Mouse (Mus musculus) megakaryocyte, embryonic 14.5 days (primary cell): ENCODE data around the gene Rplp1.

ENCODE experiments used
- FLI1 ChIP-seq: IDR thresholded peaks from 2 replicates; pipeline ENCODE4 v1.6.1; 2012; ENCODE audit warnings: low read length, inconsistent platforms, mixed read lengths
- GATA1 ChIP-seq: IDR thresholded peaks from 3 replicates; pipeline ENCODE4 v1.6.1; 2012; ENCODE audit warnings: mixed read lengths, low read length, inconsistent platforms, borderline replicate concordance

- TF ChIP-seq GATA1 (no peak), FLI1 (no peak)
Observed at GRCm38 (mm10) chr9:61961181-61961580, 46.8 kb upstream of the Rplp1 start.
